Mouse (Mus musculus): ENCODE results near the gene Prdx2.
A peak's percentile ranks its signal among the peaks of the same experiment; 100 is the strongest.

DNA sequence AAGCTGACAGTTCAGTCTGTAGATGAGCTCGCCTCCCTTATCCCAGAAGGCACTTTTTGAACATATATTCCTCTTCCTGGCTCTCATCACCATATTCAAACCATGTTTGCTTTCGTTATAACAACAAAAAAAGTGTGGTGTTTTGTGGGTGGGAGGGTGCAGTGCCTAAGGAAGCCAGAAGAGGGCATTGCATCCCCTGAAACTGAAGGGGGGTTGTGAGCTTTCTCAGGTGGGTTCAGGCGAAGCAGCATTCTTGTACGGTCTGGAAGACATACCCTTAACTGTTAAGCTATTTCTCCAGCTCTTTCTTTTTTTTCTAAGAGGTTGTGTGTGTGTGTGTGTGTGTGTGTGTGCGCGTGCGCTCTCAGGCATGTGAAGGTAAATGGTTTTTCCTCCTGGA lies 6.0 kb downstream of the Prdx2 start:
- TF ChIP-seq POLR2AphosphoS2 (IDR thresholded peaks at IDR 0.05; ENCODE audit: insufficient read length, low read depth) (peak; percentile 68), USF1 (IDR thresholded peaks at IDR 0.05; ENCODE audit: low read depth) (no peak), POLR2A (IDR thresholded peaks at IDR 0.05; ENCODE audit: insufficient read length, low read depth) (no peak), MAX (IDR thresholded peaks at IDR 0.05; ENCODE audit: low read depth) (no peak), E2F4 (IDR thresholded peaks at IDR 0.05; ENCODE audit: insufficient read depth) (no peak), TCF12 (IDR thresholded peaks at IDR 0.05; ENCODE audit: insufficient read depth, poor library complexity, severe bottlenecking) (no peak), CEBPB (IDR thresholded peaks at IDR 0.05; ENCODE audit: insufficient read depth, poor library complexity, severe bottlenecking) (no peak)
